Mouse (Mus musculus): ENCODE results near the gene Zfr.

DNA sequence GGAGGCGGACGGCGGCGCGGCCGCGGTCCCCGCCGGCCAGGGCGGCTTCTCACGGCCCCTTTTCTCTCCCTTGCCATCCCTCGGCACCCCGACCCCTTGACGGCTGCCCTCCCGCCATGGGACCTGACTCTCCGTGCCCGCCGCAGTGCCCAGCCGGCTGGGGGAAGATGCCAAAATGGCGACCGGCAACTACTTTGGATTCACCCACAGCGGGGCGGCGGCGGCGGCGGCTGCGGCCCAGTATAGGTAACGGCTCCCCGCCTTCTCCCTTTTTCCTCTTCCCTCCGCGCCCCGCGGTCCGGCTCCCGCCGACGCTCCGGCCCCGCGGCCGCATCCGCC lies 431 bp downstream of the Zfr start:
- TF ChIP-seq CTCF (IDR thresholded peaks at IDR 0.05; ENCODE audit: insufficient read depth, low read length) (no peak), POLR2A (IDR thresholded peaks at IDR 0.05; ENCODE audit: borderline replicate concordance, extremely low read depth, low read depth, low read length) (no peak)
